Mouse (Mus musculus): ENCODE results near the gene Trip6. TPM values are rescaled to one million over a fixed set of nuclear protein-coding genes. Genes with fewer than 3 reads are reported as not detected.

The Trip6 gene
- polyA plus RNA-seq, 1 experiment from 2014 or later = 12.2 TPM

- Histone ChIP-seq H3K4me3 (replicated peaks; ENCODE audit: low read length) (peak overlapping the region; percentile 76), H3K9ac (peak overlapping the region; percentile 96), H3K9me3 (ENCODE audit: control insufficient read depth, low read length) (no peaks in the 10 kb centered on the region), H3K27me3 (ENCODE audit: control insufficient read depth, insufficient read depth, low read length) (no peaks in the 10 kb centered on the region), H3K4me1 (replicated peaks; ENCODE audit: control insufficient read depth, insufficient read depth, low read length) (peaks cover 31% of the 10 kb centered on the region), H3K27ac (no peak overlapping the region), H3K4me2 (replicated peaks) (peak overlapping the region; percentile 76), H3K36me3 (replicated peaks; ENCODE audit: control insufficient read depth, insufficient read depth) (peaks cover 64% of the 10 kb centered on the region)
- DNase-seq (ENCODE audit: low spot score) = no peak
- ATAC-seq (ENCODE audit: low FRiP score) = no peak
- WGBS = 52% methylated on average over 3 of the region's 3 CpGs
These were observed 8.4 kb downstream of the Trip6 start for GRCm38 (mm10) chr5:137305822-137306221.

GRCm38 (mm10) chr5:137304816-137305215, 9.4 kb downstream of the Trip6 start:
- 47% methylated on average over 4 of the region's 4 CpGs for WGBS
- ATAC-seq (ENCODE audit: low FRiP score) (no peak), DNase-seq (ENCODE audit: low spot score) (no peak)
- Histone ChIP-seq H3K4me3 (replicated peaks; ENCODE audit: low read length) (peak overlapping the region; percentile 76; the same call in 1 of the 2 replicates), H3K36me3 (replicated peaks; ENCODE audit: control insufficient read depth, insufficient read depth) (peaks cover 65% of the 10 kb centered on the region), H3K27ac (no peak overlapping the region), H3K4me1 (replicated peaks; ENCODE audit: control insufficient read depth, insufficient read depth, low read length) (peaks cover 31% of the 10 kb centered on the region), H3K9me3 (ENCODE audit: control insufficient read depth, low read length) (no peaks in the 10 kb centered on the region), H3K27me3 (ENCODE audit: control insufficient read depth, insufficient read depth, low read length) (no peaks in the 10 kb centered on the region), H3K9ac (peak overlapping the region; percentile 47; the same call in 1 of the 2 replicates), H3K4me2 (replicated peaks) (peak overlapping the region; percentile 76)

- H3K4me1 ChIP-seq (replicated peaks; ENCODE audit: control insufficient read depth, insufficient read depth, low read length) = peaks cover 31% of the 10 kb centered on the region
- H3K4me3 ChIP-seq (replicated peaks; ENCODE audit: low read length) = no peak overlapping the region
- H3K4me2 ChIP-seq (replicated peaks) = no peak overlapping the region
- ATAC-seq (ENCODE audit: low FRiP score) = no peak
- 91% methylated on average over 3 of the region's 3 CpGs for WGBS
- no peak overlapping the region for H3K27ac ChIP-seq
- H3K36me3 ChIP-seq (replicated peaks; ENCODE audit: control insufficient read depth, insufficient read depth) = peaks cover 66% of the 10 kb centered on the region
- no peaks in the 10 kb centered on the region for H3K27me3 ChIP-seq (ENCODE audit: control insufficient read depth, insufficient read depth, low read length)
- DNase-seq (ENCODE audit: low spot score) = no peak
- peak overlapping the region; percentile 47; the same call in 1 of the 2 replicates for H3K9ac ChIP-seq
- H3K9me3 ChIP-seq (ENCODE audit: control insufficient read depth, low read length) = no peaks in the 10 kb centered on the region
These were observed 10.0 kb downstream of the Trip6 start for GRCm38 (mm10) chr5:137304165-137304564.

DNA sequence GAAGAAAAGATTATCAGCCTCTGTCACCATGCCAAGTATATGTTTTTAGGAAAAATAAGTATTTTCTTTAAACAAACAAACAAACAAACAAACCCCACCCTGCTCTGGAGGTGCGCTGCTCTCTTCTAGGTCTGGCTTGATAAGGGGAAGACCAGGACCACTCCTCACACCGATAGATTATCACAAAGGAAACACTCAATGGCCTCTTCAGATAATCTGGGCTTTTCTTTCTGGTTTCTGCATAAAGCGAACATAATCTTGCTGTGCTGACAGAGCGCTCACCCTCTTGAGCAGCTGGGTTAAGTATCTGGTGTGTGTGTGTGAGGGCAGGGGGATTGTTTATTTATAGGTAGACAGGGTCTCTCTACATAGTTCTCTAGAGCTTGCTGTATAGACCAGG, 10.6 kb downstream of the Trip6 start:
- DNase-seq (ENCODE audit: low spot score) (no peak), ATAC-seq (ENCODE audit: low FRiP score) (no peak)
- Histone ChIP-seq H3K4me1 (replicated peaks; ENCODE audit: control insufficient read depth, insufficient read depth, low read length) (peaks cover 31% of the 10 kb centered on the region), H3K9me3 (ENCODE audit: control insufficient read depth, low read length) (no peaks in the 10 kb centered on the region), H3K27ac (no peak overlapping the region), H3K27me3 (ENCODE audit: control insufficient read depth, insufficient read depth, low read length) (no peaks in the 10 kb centered on the region), H3K36me3 (replicated peaks; ENCODE audit: control insufficient read depth, insufficient read depth) (peaks cover 66% of the 10 kb centered on the region), H3K9ac (peak overlapping the region; percentile 24; the same call in 1 of the 2 replicates), H3K4me3 (replicated peaks; ENCODE audit: low read length) (no peak overlapping the region), H3K4me2 (replicated peaks) (no peak overlapping the region)
- WGBS = 94% methylated on average over 4 of the region's 4 CpGs

GRCm38 (mm10) chr5:137301253-137301652, 13.0 kb downstream of the Trip6 start:
- ATAC-seq (ENCODE audit: low FRiP score) (no peak), DNase-seq (ENCODE audit: low spot score) (no peak)
- no peaks in the 10 kb centered on the region for H3K9me3 ChIP-seq (ENCODE audit: control insufficient read depth, low read length)
- no peaks in the 10 kb centered on the region for H3K27me3 ChIP-seq (ENCODE audit: control insufficient read depth, insufficient read depth, low read length)
- 73% methylated on average over 21 of the region's 21 CpGs for WGBS
- H3K9ac ChIP-seq = no peak overlapping the region
- no peak overlapping the region for H3K4me3 ChIP-seq (replicated peaks; ENCODE audit: low read length)
- no peak overlapping the region for H3K4me2 ChIP-seq (replicated peaks)
- peaks cover 88% of the 10 kb centered on the region for H3K36me3 ChIP-seq (replicated peaks; ENCODE audit: control insufficient read depth, insufficient read depth)
- no peak overlapping the region for H3K27ac ChIP-seq
- peaks cover 20% of the 10 kb centered on the region for H3K4me1 ChIP-seq (replicated peaks; ENCODE audit: control insufficient read depth, insufficient read depth, low read length)

DNA sequence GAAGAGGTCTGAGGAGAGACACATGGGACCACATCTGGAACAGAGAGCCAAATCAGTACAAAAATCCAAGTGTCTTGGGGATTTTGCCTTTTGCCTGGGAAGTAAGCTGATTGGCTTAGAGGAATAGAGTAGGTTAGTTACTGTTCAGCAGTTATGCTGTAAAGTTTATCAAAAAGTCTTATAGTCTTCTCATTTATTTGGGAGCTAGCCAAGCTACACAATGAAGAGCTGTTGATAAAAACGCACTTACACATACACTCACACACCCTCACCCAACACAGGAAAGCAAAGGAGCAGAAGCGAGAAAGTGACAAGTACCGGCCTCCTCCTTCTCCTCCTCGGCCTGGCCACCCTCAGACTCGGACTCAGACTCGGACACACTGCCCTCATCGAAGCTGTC, 15.0 kb downstream of the Trip6 start:
- no peak overlapping the region for H3K4me3 ChIP-seq (replicated peaks; ENCODE audit: low read length)
- ATAC-seq (ENCODE audit: low FRiP score) (no peak), DNase-seq (ENCODE audit: low spot score) (no peak)
- no peak overlapping the region for H3K9ac ChIP-seq
- no peak overlapping the region for H3K4me2 ChIP-seq (replicated peaks)
- H3K36me3 ChIP-seq (replicated peaks; ENCODE audit: control insufficient read depth, insufficient read depth) = peaks cover 96% of the 10 kb centered on the region
- no peaks in the 10 kb centered on the region for H3K9me3 ChIP-seq (ENCODE audit: control insufficient read depth, low read length)
- H3K27me3 ChIP-seq (ENCODE audit: control insufficient read depth, insufficient read depth, low read length) = no peaks in the 10 kb centered on the region
- no peak overlapping the region for H3K27ac ChIP-seq
- 93% methylated on average over 7 of the region's 7 CpGs for WGBS
- H3K4me1 ChIP-seq (replicated peaks; ENCODE audit: control insufficient read depth, insufficient read depth, low read length) = peaks cover 8% of the 10 kb centered on the region

DNA sequence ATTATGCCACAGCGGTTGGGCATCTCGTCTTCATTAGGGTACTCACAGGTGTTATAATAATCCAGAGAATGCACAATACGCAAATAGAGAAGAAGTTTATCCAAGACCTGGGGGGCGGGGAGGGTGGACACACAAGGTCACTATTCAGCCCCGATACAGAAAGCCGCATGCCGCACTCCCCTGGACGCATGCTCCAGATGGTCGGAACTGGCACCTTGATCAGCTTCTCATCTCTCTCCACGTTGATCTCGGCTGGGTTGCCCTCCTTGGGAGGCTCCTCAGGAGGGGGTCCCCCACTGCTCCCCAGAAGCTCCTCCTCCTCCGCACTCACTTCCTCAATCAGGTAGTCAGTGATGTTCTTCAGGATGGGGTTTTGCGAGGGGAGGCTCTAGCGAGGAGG, 17.1 kb downstream of the Trip6 start:
- Histone ChIP-seq H3K27ac (no peak overlapping the region), H3K9ac (no peak overlapping the region), H3K9me3 (ENCODE audit: control insufficient read depth, low read length) (no peaks in the 10 kb centered on the region), H3K4me3 (replicated peaks; ENCODE audit: low read length) (no peak overlapping the region), H3K4me1 (replicated peaks; ENCODE audit: control insufficient read depth, insufficient read depth, low read length) (peaks cover 16% of the 10 kb centered on the region), H3K36me3 (replicated peaks; ENCODE audit: control insufficient read depth, insufficient read depth) (peaks cover 75% of the 10 kb centered on the region), H3K27me3 (ENCODE audit: control insufficient read depth, insufficient read depth, low read length) (peaks cover 1% of the 10 kb centered on the region; the same call in 1 of the 2 replicates), H3K4me2 (replicated peaks) (no peak overlapping the region)
- ATAC-seq (ENCODE audit: low FRiP score) = no peak
- 94% methylated on average over 14 of the region's 14 CpGs for WGBS
- DNase-seq (ENCODE audit: low spot score) = no peak

DNA sequence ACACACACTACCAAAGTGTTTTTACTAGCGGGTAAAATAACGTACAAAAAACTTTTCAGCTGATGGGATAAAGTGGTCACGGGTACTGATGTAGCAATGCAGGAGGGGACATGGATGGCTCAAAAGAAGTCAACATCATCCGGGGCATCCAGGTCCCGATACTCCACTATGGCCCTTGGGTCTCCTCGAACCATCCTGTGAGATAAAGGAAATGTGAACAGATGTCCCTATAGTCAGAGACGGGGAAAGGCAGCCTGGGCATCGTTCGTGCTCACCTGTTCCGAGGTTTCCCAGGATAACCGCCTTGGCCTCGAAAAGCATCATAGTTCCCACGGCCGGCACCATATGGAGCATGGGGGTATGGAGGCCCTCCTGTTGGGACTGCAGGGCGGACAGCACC, 18.5 kb downstream of the Trip6 start:
- no peak for DNase-seq (ENCODE audit: low spot score)
- no peak overlapping the region for H3K9ac ChIP-seq
- WGBS = 93% methylated on average over 15 of the region's 15 CpGs
- H3K4me1 ChIP-seq (replicated peaks; ENCODE audit: control insufficient read depth, insufficient read depth, low read length) = peaks cover 16% of the 10 kb centered on the region
- no peak overlapping the region for H3K4me2 ChIP-seq (replicated peaks)
- no peak overlapping the region for H3K27ac ChIP-seq
- no peaks in the 10 kb centered on the region for H3K9me3 ChIP-seq (ENCODE audit: control insufficient read depth, low read length)
- H3K27me3 ChIP-seq (ENCODE audit: control insufficient read depth, insufficient read depth, low read length) = peaks cover 13% of the 10 kb centered on the region
- H3K4me3 ChIP-seq (replicated peaks; ENCODE audit: low read length) = no peak overlapping the region
- ATAC-seq (ENCODE audit: low FRiP score) = no peak
- H3K36me3 ChIP-seq (replicated peaks; ENCODE audit: control insufficient read depth, insufficient read depth) = peaks cover 61% of the 10 kb centered on the region

GRCm38 (mm10) chr5:137295296-137295695, 18.9 kb downstream of the Trip6 start:
- no peaks in the 10 kb centered on the region for H3K9me3 ChIP-seq (ENCODE audit: control insufficient read depth, low read length)
- peak overlapping the region; percentile 47; the same call in 1 of the 2 replicates for H3K4me3 ChIP-seq (replicated peaks; ENCODE audit: low read length)
- peak overlapping the region; percentile 80; the same call in 1 of the 2 replicates for H3K9ac ChIP-seq
- DNase-seq (ENCODE audit: low spot score) (no peak), ATAC-seq (ENCODE audit: low FRiP score) (no peak)
- WGBS = 88% methylated on average over 9 of the region's 9 CpGs
- peaks cover 17% of the 10 kb centered on the region for H3K27me3 ChIP-seq (ENCODE audit: control insufficient read depth, insufficient read depth, low read length)
- H3K27ac ChIP-seq = no peak overlapping the region
- peaks cover 57% of the 10 kb centered on the region for H3K36me3 ChIP-seq (replicated peaks; ENCODE audit: control insufficient read depth, insufficient read depth)
- peaks cover 16% of the 10 kb centered on the region for H3K4me1 ChIP-seq (replicated peaks; ENCODE audit: control insufficient read depth, insufficient read depth, low read length)
- peak overlapping the region; percentile 94 for H3K4me2 ChIP-seq (replicated peaks)

GRCm38 (mm10) chr5:137294744-137295093, 19.5 kb downstream of the Trip6 start:
- Histone ChIP-seq H3K36me3 (replicated peaks; ENCODE audit: control insufficient read depth, insufficient read depth) (peaks cover 51% of the 10 kb centered on the region), H3K4me2 (replicated peaks) (peak overlapping the region; percentile 94), H3K4me1 (replicated peaks; ENCODE audit: control insufficient read depth, insufficient read depth, low read length) (peaks cover 16% of the 10 kb centered on the region), H3K9me3 (ENCODE audit: control insufficient read depth, low read length) (no peaks in the 10 kb centered on the region), H3K4me3 (replicated peaks; ENCODE audit: low read length) (peak overlapping the region; percentile 47), H3K27me3 (ENCODE audit: control insufficient read depth, insufficient read depth, low read length) (peaks cover 23% of the 10 kb centered on the region), H3K27ac (peak overlapping the region; percentile 85), H3K9ac (peak overlapping the region; percentile 80)
- peak; percentile 52 for ATAC-seq (ENCODE audit: low FRiP score)
- WGBS = 8% methylated on average over 18 of the region's 18 CpGs
- DNase-seq (ENCODE audit: low spot score) = no peak
